Mouse (Mus musculus) stomach, adult 2 months (tissue): ENCODE results near the gene Olfr1121. TPM values are rescaled to one million over a fixed set of nuclear protein-coding genes. Genes with fewer than 3 reads are reported as not detected.

Source experiments
- polyA plus RNA-seq: library from polyadenylated mRNA; depleted of rRNA; stranded (reverse); fragments of >200 nt; gene quantifications from 2 replicates; pipeline ENCODE4 v1.2.3, GENCODE M21; 2012; rRNA removed

Gene Olfr1121
- not detected in 2 replicates for polyA plus RNA-seq

DNA sequence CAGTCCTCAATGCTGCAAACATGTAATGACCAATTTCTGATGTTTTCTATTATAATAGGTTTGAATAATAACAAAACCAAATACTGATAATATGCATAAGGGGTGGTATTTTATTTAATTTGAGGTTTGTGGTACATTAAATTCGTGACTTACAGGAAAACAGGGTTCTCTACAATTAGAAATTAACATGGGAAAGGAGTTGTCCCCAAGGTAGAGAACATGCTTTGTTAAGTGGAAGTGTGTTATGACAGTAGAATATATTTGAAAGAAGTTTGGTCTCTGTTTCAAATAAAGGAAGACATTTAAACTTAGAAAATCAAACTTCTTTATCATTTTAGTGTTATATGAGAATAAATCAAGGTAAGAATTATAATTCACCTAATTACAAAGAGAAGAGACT is at the start of gene Olfr1121:
TSS of gene Olfr1121 (plus strand) at position 301 of the 400 bp plus-strand sequence.

DNA sequence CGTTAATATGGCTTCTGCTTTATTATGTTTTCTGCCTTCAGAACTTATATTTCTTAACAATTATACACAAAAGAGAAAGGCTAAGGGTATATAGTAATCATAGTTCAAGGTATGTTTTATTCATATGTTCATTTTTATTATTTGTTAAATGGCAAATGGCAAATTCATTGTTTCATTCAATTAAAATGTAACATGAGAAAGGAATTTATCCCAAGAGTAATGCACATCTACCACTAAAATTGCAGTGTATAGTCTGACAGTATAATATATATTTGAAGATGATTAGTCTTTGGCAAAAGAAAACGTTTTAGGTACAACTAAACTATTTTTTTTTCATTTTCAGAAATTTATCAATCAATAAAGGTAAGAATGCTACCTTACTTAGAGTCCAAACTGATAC is 15.2 kb upstream of the Olfr1121 start, which contains the start of gene Olfr1120:
TSS of gene Olfr1120 (plus strand) at position 301 of the 400 bp plus-strand sequence.

DNA sequence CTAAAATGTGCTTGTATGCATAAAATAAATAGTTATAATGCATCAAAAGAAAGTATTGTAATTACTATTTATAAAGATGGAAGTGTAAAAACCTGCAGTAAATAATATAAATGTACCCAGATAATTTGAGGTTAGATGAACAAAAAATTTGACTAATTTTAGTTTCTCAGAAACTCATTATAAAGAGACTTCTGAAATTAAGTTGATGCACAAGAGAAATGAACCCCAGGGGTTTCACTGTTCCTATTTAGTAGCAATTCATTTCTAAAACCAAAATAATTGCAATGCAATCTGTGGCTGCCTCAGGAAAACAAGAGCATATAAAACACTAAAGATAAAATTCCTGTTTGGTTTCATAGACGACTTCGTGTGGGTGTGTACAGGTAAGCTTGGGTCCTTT is 15.9 kb downstream of the Olfr1121 start, which contains the start of gene Olfr1122:
TSS of gene Olfr1122 (plus strand) at position 301 of the 400 bp plus-strand sequence.

DNA sequence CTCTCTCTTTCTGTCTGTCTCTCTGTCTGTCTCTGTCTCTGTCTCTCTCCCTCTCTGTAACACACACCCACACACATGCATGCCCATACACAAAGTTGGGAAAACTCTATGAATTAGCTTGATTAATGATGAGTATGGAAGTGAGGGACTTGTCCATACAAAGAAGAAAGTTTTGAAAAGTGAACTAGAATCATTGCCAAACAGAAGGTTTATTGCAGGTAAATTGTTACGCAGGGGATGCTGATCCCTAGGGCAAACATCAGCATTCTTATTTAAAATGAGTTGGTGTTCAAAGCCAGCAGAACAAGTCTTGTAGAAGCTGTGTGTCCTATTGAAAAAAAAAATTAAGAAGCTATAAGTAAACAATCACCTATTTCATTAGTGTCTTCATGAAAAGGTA is 46.6 kb downstream of the Olfr1121 start, which contains the start of gene Olfr1123:
TSS of gene Olfr1123 (plus strand) at position 301 of the 400 bp plus-strand sequence.

Other genes starting within 250 kb of the Olfr1121 start
- gene Olfr1110, start 229.6 kb upstream of the Olfr1121 start, polyA plus RNA-seq = not detected in 2 replicates
- gene Olfr1111, start 217.3 kb upstream of the Olfr1121 start, polyA plus RNA-seq = not detected in 2 replicates
- gene Olfr1112, start 182.1 kb upstream of the Olfr1121 start, polyA plus RNA-seq = not detected in 2 replicates
- gene Olfr1113, start 160.9 kb upstream of the Olfr1121 start, polyA plus RNA-seq = not detected in 2 replicates
- gene Olfr1115, start 121.9 kb upstream of the Olfr1121 start, polyA plus RNA-seq = not detected in 2 replicates
- gene Olfr1116, start 102.4 kb upstream of the Olfr1121 start, polyA plus RNA-seq = not detected in 2 replicates
- gene Olfr1118, start 62.3 kb upstream of the Olfr1121 start, polyA plus RNA-seq = not detected in 2 replicates
- gene Olfr1120, start 15.1 kb upstream of the Olfr1121 start, polyA plus RNA-seq = not detected in 2 replicates
- gene Olfr1122, start 16.0 kb downstream of the Olfr1121 start, polyA plus RNA-seq = not detected in 2 replicates
- gene Olfr1123, start 46.7 kb downstream of the Olfr1121 start, polyA plus RNA-seq = not detected in 2 replicates
- gene Olfr1124, start 60.4 kb downstream of the Olfr1121 start, polyA plus RNA-seq = not detected in 2 replicates
- gene Olfr1126, start 84.1 kb downstream of the Olfr1121 start, polyA plus RNA-seq = not detected in 2 replicates
- gene Pramel7, start 127.2 kb downstream of the Olfr1121 start, polyA plus RNA-seq = not detected in 2 replicates
- not detected in 2 replicates for gene Pramel6, start 136.7 kb downstream of the Olfr1121 start, polyA plus RNA-seq
- gene Olfr153, start 161.9 kb downstream of the Olfr1121 start, polyA plus RNA-seq = not detected in 2 replicates
- gene Olfr1128, start 175.6 kb downstream of the Olfr1121 start, polyA plus RNA-seq = not detected in 2 replicates
- gene Olfr1129, start 204.0 kb downstream of the Olfr1121 start, polyA plus RNA-seq = not detected in 2 replicates
- not detected in 2 replicates for gene Olfr1130, start 236.3 kb downstream of the Olfr1121 start, polyA plus RNA-seq